Comparison of ENCODE assay signal across 9 mouse cellular contexts in genomic region chr9:107699376-107699980, GRCm38 (mm10). TPM values are rescaled to one million over a fixed set of nuclear protein-coding genes. Genes with fewer than 3 reads are reported as not detected.
DNase-seq lines count a peak whose midpoint lies in the region; ATAC-seq and TF ChIP-seq lines count a peak whose summit lies in the region.
"Had no signal": no experiment of that assay in that cellular context is flagged by ENCODE, and none has a peak within 500 bp of the region (broad histone marks: within the 10 kb centered on the region; RNA-seq: fewer than 3 reads in every experiment).

No protein-coding gene starts in this region.

- no peak overlapping the region; the same call in 1 of the 2 replicates for H3K4me2 ChIP-seq in hindbrain, embryonic 14.5 days (replicated peaks)
- H3K4me2 ChIP-seq in neural tube, embryonic 12.5 days (replicated peaks): peak overlapping the region; percentile 45

- TF ChIP-seq CTCF in layer of hippocampus, adult 2 months (conservative IDR thresholded peaks at IDR 0.05): no peak

- 2% methylated on average over 9 of the region's 9 CpGs for WGBS in hindbrain, embryonic 10.5 days
- WGBS in hindbrain, embryonic 14.5 days: 4% methylated on average over 9 of the region's 9 CpGs
- WGBS in forebrain, embryonic 10.5 days: 2% methylated on average over 9 of the region's 9 CpGs
- 6% methylated on average over 9 of the region's 9 CpGs for WGBS in neural tube, embryonic 12.5 days

- H3K9ac ChIP-seq in hindbrain, embryonic 14.5 days: no peak overlapping the region
- H3K9ac ChIP-seq in neural tube, embryonic 12.5 days: no peak overlapping the region

- H3K4me1 ChIP-seq in hindbrain, embryonic 10.5 days (replicated peaks): peaks cover 100% of the 10 kb centered on the region
- peaks cover 76% of the 10 kb centered on the region for H3K4me1 ChIP-seq in hindbrain, embryonic 14.5 days (replicated peaks; ENCODE audit: control insufficient read depth, insufficient read depth, low read length)
- H3K4me1 ChIP-seq in forebrain, embryonic 10.5 days: peaks cover 100% of the 10 kb centered on the region
- peaks cover 66% of the 10 kb centered on the region for H3K4me1 ChIP-seq in neural tube, embryonic 12.5 days

- H3K4me3 ChIP-seq in hindbrain, embryonic 10.5 days: peak overlapping the region; percentile 31
- no peak overlapping the region for H3K4me3 ChIP-seq in hindbrain, embryonic 14.5 days (replicated peaks; ENCODE audit: low read length)
- peak overlapping the region; percentile 31 for H3K4me3 ChIP-seq in forebrain, embryonic 10.5 days
- H3K4me3 ChIP-seq in neural tube, embryonic 12.5 days: no peak overlapping the region
- H3K4me3 ChIP-seq in layer of hippocampus, adult 2 months: no peak overlapping the region

- peak overlapping the region; percentile 84 for H3K27ac ChIP-seq in hindbrain, embryonic 10.5 days
- H3K27ac ChIP-seq in hindbrain, embryonic 14.5 days: no peak overlapping the region
- peak overlapping the region; percentile 82 for H3K27ac ChIP-seq in forebrain, embryonic 10.5 days
- no peak overlapping the region for H3K27ac ChIP-seq in neural tube, embryonic 12.5 days
- no peak overlapping the region for H3K27ac ChIP-seq in layer of hippocampus, adult 2 months

- peak; percentile 64 for DNase-seq in hindbrain, embryonic 10.5 days (ENCODE audit: low spot score)
- no peak for DNase-seq in hindbrain, embryonic 14.5 days (ENCODE audit: low spot score)
- DNase-seq in forebrain, embryonic 10.5 days (ENCODE audit: extremely low spot score, low spot score): peak; percentile 30
- peak; percentile 49 for DNase-seq in kidney, postnatal 14 days
- DNase-seq in layer of hippocampus, adult 2 months (ENCODE audit: low spot score in 2 of 2): no peak
- DNase-seq in layer of hippocampus, adult 18-20 months (ENCODE audit: low spot score in 2 of 2): no peak
- no peak for DNase-seq in thymus, postnatal 14 days

- H3K36me3 ChIP-seq in hindbrain, embryonic 10.5 days: peaks cover 60% of the 10 kb centered on the region
- peaks cover 23% of the 10 kb centered on the region for H3K36me3 ChIP-seq in hindbrain, embryonic 14.5 days (replicated peaks; ENCODE audit: control insufficient read depth, insufficient read depth)
- H3K36me3 ChIP-seq in forebrain, embryonic 10.5 days (replicated peaks): peaks cover 64% of the 10 kb centered on the region
- H3K36me3 ChIP-seq in neural tube, embryonic 12.5 days: peaks cover 8% of the 10 kb centered on the region; the same call in 1 of the 2 replicates

- no peak for ATAC-seq in hindbrain, embryonic 14.5 days (ENCODE audit: low FRiP score)
- ATAC-seq in neural tube, embryonic 12.5 days (ENCODE audit: low FRiP score, low read depth): no peak

- H3K27me3 ChIP-seq in hindbrain, embryonic 10.5 days (ENCODE audit: insufficient read depth, poor library complexity, severe bottlenecking): peaks cover 66% of the 10 kb centered on the region
- no peaks in the 10 kb centered on the region for H3K27me3 ChIP-seq in hindbrain, embryonic 14.5 days (ENCODE audit: control insufficient read depth, insufficient read depth, low read length)
- peaks cover 15% of the 10 kb centered on the region; the same call in 1 of the 2 replicates for H3K27me3 ChIP-seq in forebrain, embryonic 10.5 days (ENCODE audit: poor library complexity, severe bottlenecking)
- no peaks in the 10 kb centered on the region for H3K27me3 ChIP-seq in neural tube, embryonic 12.5 days (replicated peaks)

- H3K9me3 ChIP-seq in hindbrain, embryonic 10.5 days: no peaks in the 10 kb centered on the region
- H3K9me3 ChIP-seq in hindbrain, embryonic 14.5 days (ENCODE audit: control insufficient read depth, low read length): no peaks in the 10 kb centered on the region
- no peaks in the 10 kb centered on the region for H3K9me3 ChIP-seq in forebrain, embryonic 10.5 days
- no peaks in the 10 kb centered on the region for H3K9me3 ChIP-seq in neural tube, embryonic 12.5 days

RNA-seq across cellular contexts. Expression of gene Sema3f, which starts 10.8 kb away (rescaled TPM):
- 14.5 and 16.4 TPM in 2 replicates for polyA plus RNA-seq in hindbrain, embryonic 10.5 days (2016; fragmentation: Nextera tagmentation; extraction: Ambion mirVana)
- polyA plus RNA-seq in hindbrain, embryonic 14.5 days (2014; fragmentation: Nextera tagmentation; extraction: Ambion mirVana): 17.5 and 17.7 TPM in 2 replicates
- 10.0 and 11.2 TPM in 2 replicates for polyA plus RNA-seq in forebrain, embryonic 10.5 days (2016; fragmentation: Nextera tagmentation; extraction: Ambion mirVana)
- 21.4 and 21.5 TPM in 2 replicates for polyA plus RNA-seq in neural tube, embryonic 12.5 days (2016; fragmentation: Nextera tagmentation; extraction: Ambion mirVana)
- 1 to 10 TPM; 2.8 to 3.5 TPM for total RNA-seq in layer of hippocampus, adult 2 months (2021)
- 1 to 10 TPM; 2.8 to 5.9 TPM for total RNA-seq in layer of hippocampus, adult 18-20 months (2021)

RNA-seq across cellular contexts. Expression of gene Gnat1, which starts 20.0 kb away (rescaled TPM):
- 2.6 and 3.1 TPM in 2 replicates for polyA plus RNA-seq in hindbrain, embryonic 10.5 days (2016; fragmentation: Nextera tagmentation; extraction: Ambion mirVana)
- 1.3 TPM in 2 replicates for polyA plus RNA-seq in hindbrain, embryonic 14.5 days (2014; fragmentation: Nextera tagmentation; extraction: Ambion mirVana)
- polyA plus RNA-seq in forebrain, embryonic 10.5 days (2016; fragmentation: Nextera tagmentation; extraction: Ambion mirVana): 3.9 and 4.1 TPM in 2 replicates
- 1.3 and 2.3 TPM in 2 replicates for polyA plus RNA-seq in neural tube, embryonic 12.5 days (2016; fragmentation: Nextera tagmentation; extraction: Ambion mirVana)
- under 1 TPM in 1 of 2 experiments, not detected in 1; 0.17 TPM for total RNA-seq in layer of hippocampus, adult 2 months (2021)
- not detected for total RNA-seq in layer of hippocampus, adult 18-20 months (2021)
- total RNA-seq: CH12.LX had no signal

RNA-seq across cellular contexts. Expression of gene Slc38a3, which starts 30.1 kb away (rescaled TPM):
- polyA plus RNA-seq in hindbrain, embryonic 10.5 days (2016; fragmentation: Nextera tagmentation; extraction: Ambion mirVana): 6.4 and 7.2 TPM in 2 replicates
- 48.3 and 48.5 TPM in 2 replicates for polyA plus RNA-seq in hindbrain, embryonic 14.5 days (2014; fragmentation: Nextera tagmentation; extraction: Ambion mirVana)
- 8.8 and 9.0 TPM in 2 replicates for polyA plus RNA-seq in forebrain, embryonic 10.5 days (2016; fragmentation: Nextera tagmentation; extraction: Ambion mirVana)
- 12.8 and 14.1 TPM in 2 replicates for polyA plus RNA-seq in neural tube, embryonic 12.5 days (2016; fragmentation: Nextera tagmentation; extraction: Ambion mirVana)
- 10 to 100 TPM; 55.7 to 65.0 TPM for total RNA-seq in layer of hippocampus, adult 2 months (2021)
- 10 to 100 TPM; 57.8 to 62.6 TPM for total RNA-seq in layer of hippocampus, adult 18-20 months (2021)

Comparison
In these comparisons a context has a peak if more than half of its experiments do, and no peak if none do; other contexts are left out.
1. DNase-seq: peak in hindbrain, embryonic 10.5 days (single experiment), forebrain, embryonic 10.5 days (single experiment) and kidney, postnatal 14 days (single experiment); none in hindbrain, embryonic 14.5 days (single experiment), layer of hippocampus, adult 2 months (0 of 2), layer of hippocampus, adult 18-20 months (0 of 2) and thymus, postnatal 14 days (single experiment).
2. H3K27ac ChIP-seq: peak in hindbrain, embryonic 10.5 days (single experiment) and forebrain, embryonic 10.5 days (single experiment); none in hindbrain, embryonic 14.5 days (single experiment), neural tube, embryonic 12.5 days (single experiment) and layer of hippocampus, adult 2 months (single experiment).
3. H3K4me3 ChIP-seq: peak in hindbrain, embryonic 10.5 days (single experiment) and forebrain, embryonic 10.5 days (single experiment); none in hindbrain, embryonic 14.5 days (single experiment), neural tube, embryonic 12.5 days (single experiment) and layer of hippocampus, adult 2 months (single experiment).